Mouse (Mus musculus) gastrocnemius, postnatal 4 days (tissue): ENCODE results near the gene Pdik1l. TPM values are rescaled to one million over a fixed set of nuclear protein-coding genes. Genes with fewer than 3 reads are reported as not detected.
A peak's percentile ranks its signal among the peaks of the same experiment; 100 is the strongest.

Experiments
- DNase-seq, 2 experiments: peaks; one replicate each; pipeline ENCODE4 v3.0.0; 2021 to 2022; ENCODE audit warnings: low spot score in 2 of 2, mixed read lengths in 2 of 2
- total RNA-seq, 2 experiments: library from RNA; stranded (reverse); gene quantifications; 2 replicates each; pipeline ENCODE4 v1.2.3; 2021

Gene Pdik1l
- total RNA-seq, 2 experiments from 2014 or later = 10.4 to 11.8 TPM

DNA sequence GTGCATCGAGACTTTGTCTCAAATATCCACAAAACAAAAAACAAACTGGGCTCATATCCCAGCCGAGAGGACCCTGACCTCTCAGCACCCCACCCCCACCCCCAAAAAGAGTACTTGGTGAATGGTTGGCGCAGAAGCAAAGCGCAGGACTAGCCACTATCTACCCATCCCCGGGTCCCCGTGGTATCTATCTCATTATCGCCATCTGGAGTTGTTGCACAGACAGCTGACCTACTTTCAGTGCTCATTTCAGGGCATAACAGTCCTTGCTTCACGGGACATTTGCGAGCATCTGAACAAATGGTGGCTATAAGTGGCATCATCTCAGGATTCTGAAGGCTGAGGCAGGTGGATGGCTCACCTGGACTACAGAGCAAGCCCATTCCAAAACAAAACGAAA, 49.0 kb downstream of the Pdik1l start:
- no peak for DNase-seq

DNA sequence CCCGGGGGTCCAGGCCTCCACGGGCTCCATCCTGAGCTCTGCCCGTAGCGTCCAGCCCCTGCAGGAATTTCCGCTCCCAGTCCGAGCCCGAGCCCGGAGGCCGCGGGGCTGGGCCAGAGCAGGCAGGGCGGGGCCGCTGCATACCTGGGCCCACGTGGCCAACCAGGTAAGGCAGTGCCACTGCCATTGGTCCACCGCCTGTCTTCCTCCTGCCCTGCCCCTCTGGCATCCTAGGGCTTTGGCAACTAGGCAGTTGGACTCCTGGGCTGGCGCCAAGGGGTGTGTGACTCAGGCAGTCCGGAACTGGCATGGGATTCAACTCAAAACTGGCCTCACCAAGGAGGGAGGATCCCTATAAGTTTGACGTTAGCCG, 49.4 kb downstream of the Pdik1l start, which contains the start of gene Cnksr1:
Cnksr1 (minus strand) TSS at position 121 of the 373 bp plus-strand sequence.
- DNase-seq = peak; percentile 35 to 65

DNA sequence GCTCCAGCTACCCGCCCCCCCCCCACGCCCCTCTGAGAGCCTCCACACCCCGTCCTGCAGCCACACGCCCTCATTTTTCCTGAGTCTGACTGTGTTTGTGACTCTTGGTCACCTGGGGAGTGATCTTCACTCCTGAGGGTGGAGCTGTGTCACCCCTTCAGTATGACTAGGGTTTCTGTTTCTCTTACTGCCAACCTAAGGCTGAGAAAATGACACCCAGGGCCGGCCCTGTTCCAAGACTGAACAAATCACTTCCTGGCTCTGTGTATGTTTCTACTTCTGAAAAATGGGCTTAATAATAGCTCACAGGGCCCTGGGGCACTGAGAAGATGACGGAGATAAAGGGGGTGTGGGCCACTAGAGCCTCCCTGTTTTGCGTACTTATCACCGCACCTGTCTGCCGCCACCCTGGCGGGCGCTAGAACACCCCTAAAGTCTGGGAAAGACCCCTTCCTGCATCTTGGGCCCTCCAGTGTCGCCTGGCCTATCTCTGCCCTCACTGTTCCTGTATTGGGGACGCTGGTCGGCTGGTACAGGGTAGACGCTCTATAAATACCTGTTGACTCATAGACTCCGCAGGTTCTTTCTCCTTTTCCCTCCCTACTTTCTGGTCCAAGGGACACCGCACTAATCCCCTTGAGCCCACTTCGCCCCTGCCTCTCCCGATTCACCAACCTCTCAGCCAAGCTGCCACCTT, 50.0 kb downstream of the Pdik1l start:
- DNase-seq = no peak

DNA sequence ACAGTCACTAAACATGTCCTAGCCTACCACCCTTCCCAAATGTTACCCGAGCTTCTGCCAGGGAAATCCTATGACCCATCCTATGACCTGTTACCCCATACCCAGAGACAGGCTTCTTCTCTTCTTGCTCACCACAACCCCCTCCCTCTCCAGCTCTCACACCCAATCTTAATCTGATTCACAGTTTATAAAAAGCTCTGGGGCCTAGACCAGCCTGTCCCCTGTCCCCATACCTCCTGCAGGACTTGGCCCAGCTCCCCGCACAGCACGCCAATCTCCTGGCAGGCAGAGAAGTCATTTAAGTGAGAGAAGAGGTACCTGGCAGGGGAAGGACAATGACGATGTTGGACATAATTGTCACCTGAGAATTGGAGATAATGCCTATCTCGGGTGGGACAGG, 52.8 kb downstream of the Pdik1l start:
- no peak for DNase-seq

DNA sequence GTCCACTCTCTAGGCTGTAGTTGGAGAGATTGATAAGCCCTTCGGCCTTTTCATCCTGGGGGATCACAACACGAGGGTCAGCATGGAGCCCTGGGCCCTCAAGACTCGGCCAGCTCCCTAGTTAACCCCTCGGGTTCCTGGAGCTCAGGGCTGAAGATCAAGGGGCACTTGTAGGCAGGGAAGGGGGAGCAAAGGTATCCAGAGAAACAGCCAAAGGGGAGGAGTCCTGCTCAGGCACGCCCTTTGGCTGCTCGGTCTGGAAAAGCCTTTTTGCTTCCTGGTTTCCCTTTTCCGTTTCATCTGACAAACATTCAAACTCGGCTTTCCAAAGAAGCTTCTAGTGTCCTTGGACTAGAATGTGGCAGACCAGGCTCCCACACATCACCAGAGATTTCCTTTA, 57.3 kb downstream of the Pdik1l start:
- DNase-seq = no peak

DNA sequence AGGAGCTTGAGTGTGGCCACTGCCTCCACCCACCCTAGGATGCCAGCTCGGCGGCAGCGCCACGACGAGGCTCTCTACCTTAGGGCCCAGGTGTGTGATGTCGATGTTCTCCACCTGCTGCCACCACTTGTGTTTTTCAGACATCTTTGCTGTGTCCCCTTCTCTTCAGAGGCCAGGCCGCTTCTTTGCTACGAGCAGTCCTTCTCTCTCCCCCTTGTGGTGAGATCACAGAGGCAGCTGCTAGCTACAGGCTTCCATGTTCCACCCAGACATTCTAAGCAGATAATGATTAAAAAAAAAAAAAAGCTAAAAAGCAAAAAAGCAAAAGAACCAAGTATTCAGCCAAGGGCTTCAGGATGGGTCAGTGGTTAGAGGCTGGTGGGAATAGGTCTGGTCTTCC, 60.5 kb downstream of the Pdik1l start, which contains the start of gene Catsper4:
Catsper4 (minus strand) TSS at position 190 of the 400 bp plus-strand sequence.
- DNase-seq = no peak

Other genes with a start within 250 kb of the Pdik1l start
- gene Zfp683, start 234.1 kb downstream of the Pdik1l start, total RNA-seq = under 1 TPM in 1 of 2 experiments, not detected in 1; 0.23 TPM
- under 1 TPM in 1 of 2 experiments, not detected in 1; 0.54 TPM for gene Crybg2, start 227.1 kb downstream of the Pdik1l start, total RNA-seq
- 1 to 10 TPM; 2.4 to 2.7 TPM for gene Cd52, start 192.8 kb downstream of the Pdik1l start, total RNA-seq
- gene Ubxn11, start 185.3 kb downstream of the Pdik1l start, total RNA-seq = 1 to 10 TPM; 3.2 to 3.7 TPM
- gene Sh3bgrl3, start 159.1 kb downstream of the Pdik1l start, total RNA-seq = 10 to 100 TPM; 72.4 to 83.6 TPM
- 10 to 100 TPM; 54.8 to 60.3 TPM for gene Cep85, start 100.8 kb downstream of the Pdik1l start, total RNA-seq
- not detected for gene Gm7534, start 84.9 kb downstream of the Pdik1l start, total RNA-seq
- gene Catsper4, start 60.5 kb downstream of the Pdik1l start, total RNA-seq = not detected
- 1 to 10 TPM; 1.8 to 2.3 TPM for gene Cnksr1, start 49.5 kb downstream of the Pdik1l start, total RNA-seq
- gene E130218I03Rik, start 44.2 kb downstream of the Pdik1l start, total RNA-seq = not detected
- 1 to 10 TPM; 5.8 to 6.1 TPM for gene Zfp593, start 42.3 kb downstream of the Pdik1l start, total RNA-seq
- gene Gm30191, start 41.0 kb downstream of the Pdik1l start, total RNA-seq = not detected
- gene Grrp1, start 33.8 kb downstream of the Pdik1l start, total RNA-seq = 1 to 10 TPM; 4.5 to 5.7 TPM
- gene Trim63, start 27.2 kb upstream of the Pdik1l start, total RNA-seq = 10 to 100 TPM; 48.4 to 59.5 TPM
- under 1 TPM; 0.44 to 0.54 TPM for gene Slc30a2, start 55.3 kb upstream of the Pdik1l start, total RNA-seq
- 10 to 100 TPM in 1 of 2 experiments, 1 to 10 TPM in 1; 7.5 to 10.2 TPM for gene Extl1, start 96.0 kb upstream of the Pdik1l start, total RNA-seq
- 1 to 10 TPM; 4.4 to 4.9 TPM for gene Pafah2, start 108.4 kb upstream of the Pdik1l start, total RNA-seq
- gene Stmn1, start 180.4 kb upstream of the Pdik1l start, total RNA-seq = 100 to 1,000 TPM; 152 to 171 TPM
- gene Paqr7, start 208.8 kb upstream of the Pdik1l start, total RNA-seq = 1 to 10 TPM; 4.8 to 6.3 TPM
- gene Aunip, start 223.1 kb upstream of the Pdik1l start, total RNA-seq = 1 to 10 TPM; 1.9 to 2.1 TPM
- 100 to 1,000 TPM in 1 of 2 experiments, 10 to 100 TPM in 1; 99.7 to 104 TPM for gene Mtfr1l, start 247.5 kb upstream of the Pdik1l start, total RNA-seq